Mouse (Mus musculus) layer of hippocampus, postnatal 10 days (tissue): ENCODE measurements around the gene Cyp4f39. TPM values are rescaled to one million over a fixed set of nuclear protein-coding genes. Genes with fewer than 3 reads are reported as not detected.
"Not testable (repeated sequence)": the region's sequence is repeated elsewhere in the genome, so short reads cannot be mapped to it uniquely, and the experiment has no call there.

Source experiments
- DNase-seq, 2 experiments: peaks; one replicate each; pipeline ENCODE4 v3.0.0; 2021; ENCODE audit warnings: low spot score in 2 of 2
- total RNA-seq, 2 experiments: library from RNA; stranded (reverse); gene quantifications; 2 replicates each; pipeline ENCODE4 v1.2.3; 2021

The Cyp4f39 gene
- total RNA-seq, 2 experiments from 2014 or later, result not detected

DNA sequence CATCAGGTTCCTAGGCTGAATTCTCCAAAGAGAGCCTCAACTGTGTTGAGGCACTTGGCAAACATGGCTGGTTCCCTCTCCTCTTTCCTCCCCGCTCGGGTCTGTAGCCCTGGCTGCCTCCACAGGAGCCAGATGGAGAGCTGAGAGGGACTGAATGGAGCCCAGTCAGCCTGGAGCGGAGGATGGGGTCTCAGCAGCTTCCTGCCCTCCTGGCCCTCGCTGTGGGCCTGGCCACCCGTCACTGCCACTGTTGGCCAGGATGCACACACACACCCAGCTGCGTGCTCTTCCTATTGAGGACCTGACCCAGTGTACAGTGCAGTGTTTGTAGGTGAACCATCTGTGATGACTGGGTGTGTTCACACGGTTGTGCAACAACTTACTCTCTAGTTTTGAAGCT is 19.7 kb downstream of the Cyp4f39 start:
- peak; percentile 54 to 56 for DNase-seq

DNA sequence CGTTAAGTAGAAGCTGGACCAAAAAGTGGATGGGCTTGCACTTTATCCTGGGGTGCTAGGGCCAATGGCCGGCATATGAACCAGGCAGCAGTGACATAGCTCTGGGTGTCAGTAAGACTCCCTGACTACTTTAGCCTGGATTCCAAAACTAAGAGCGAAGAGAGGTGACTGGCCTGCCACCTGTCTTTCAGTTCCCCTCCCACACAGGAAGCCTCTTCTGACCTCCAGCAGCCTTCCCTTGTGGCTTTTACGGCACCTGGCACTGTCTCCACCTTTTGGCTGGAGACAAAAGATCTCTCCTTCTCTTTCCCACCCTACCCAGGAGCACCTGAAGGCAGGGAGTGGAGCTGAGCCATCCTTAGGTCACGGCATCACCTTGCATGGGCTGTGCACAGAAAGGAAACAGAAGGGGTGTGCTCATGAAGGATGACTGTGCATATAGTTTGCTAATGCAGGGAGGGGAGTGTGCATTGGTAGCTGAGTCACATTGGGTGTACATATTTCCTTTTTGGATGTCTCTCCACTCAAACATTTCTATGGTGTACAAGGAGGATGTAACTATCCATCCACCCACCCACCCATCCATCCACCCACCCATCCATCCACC is 22.5 kb downstream of the Cyp4f39 start:
- DNase-seq, result no peak

DNA sequence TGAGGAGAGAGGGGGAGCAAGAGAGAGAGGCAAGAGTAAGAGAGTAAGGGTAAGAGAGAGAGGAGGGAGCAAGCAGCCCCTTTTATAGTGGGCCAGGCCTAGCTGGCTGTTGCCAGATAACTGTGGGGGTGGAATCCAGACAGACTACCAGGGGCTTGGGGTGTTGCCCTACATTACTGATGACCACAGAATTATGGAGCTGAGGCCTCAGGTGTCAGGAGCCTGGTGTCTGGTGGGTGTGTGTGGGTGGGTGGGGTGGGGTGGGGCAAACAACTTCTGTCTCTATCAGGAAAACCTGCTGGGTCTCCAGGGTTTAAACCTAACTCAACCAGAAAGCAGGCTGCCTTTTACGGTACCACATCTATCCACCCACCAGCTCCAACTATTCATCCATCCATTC is 24.7 kb downstream of the Cyp4f39 start:
- DNase-seq, result no peak

DNA sequence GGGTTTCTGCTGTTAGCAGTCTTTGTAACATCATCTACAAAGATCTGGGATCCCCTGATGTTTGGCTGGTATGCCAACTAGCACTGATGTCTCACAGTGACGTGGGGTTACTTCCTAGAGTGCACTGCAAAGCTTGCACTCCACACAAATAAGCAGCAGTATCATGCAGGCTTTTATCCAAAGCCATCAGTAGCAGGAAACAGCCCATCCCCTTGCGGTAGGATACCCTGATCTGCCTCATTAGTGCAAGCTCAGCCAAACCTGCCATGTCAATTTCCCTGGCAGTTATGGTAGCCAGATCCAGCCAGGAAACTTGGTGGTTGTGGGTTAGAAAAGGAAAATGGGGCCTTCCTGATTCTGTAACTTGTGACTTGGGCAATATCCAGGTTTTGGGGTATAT is 26.2 kb downstream of the Cyp4f39 start:
- DNase-seq, result no peak

DNA sequence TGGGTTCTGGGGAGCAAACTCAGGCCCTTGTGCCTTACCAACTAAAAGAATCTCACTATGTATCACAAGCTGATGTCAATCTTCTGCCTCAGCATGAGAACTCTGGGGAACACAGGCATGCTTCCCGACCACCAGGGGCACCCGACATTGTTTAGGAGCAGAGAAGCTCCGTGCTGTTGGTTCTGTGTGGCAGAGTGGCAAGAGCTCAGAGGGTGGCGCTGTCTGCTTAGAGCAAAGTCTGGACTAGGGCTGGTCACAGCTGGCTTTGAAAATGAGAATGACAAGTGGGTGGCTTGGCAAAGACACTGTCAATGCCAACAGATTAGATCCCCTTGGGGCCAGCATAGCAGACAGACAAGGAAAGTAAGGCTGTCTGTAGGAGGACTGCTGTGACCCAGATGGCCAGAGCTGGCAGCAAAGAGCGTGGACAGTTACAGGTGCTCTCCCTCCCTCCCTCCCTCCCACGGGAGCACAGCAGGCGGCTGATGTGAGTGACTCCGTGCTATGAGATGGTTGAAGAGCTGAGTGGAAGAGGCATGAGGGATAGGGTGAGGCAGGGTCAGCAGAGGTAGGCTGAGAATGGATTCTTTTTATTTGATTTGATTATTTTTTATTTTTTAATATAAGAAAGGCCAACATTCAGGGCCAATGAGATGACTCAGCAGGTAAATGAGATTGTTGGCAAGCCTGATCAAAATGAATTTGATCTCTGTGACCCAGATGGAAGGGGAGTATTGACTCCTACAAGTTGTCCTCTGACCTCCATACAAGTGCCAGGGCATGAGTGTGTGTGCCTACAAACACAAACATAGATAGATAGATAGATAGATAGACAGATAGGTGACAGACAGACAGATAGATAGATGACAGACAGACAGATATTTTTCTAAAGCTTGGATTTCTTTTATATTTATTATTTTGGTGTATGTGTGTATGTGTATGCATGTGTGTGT is 27.3 kb downstream of the Cyp4f39 start:
- DNase-seq, result peak; percentile 33 to 37

DNA sequence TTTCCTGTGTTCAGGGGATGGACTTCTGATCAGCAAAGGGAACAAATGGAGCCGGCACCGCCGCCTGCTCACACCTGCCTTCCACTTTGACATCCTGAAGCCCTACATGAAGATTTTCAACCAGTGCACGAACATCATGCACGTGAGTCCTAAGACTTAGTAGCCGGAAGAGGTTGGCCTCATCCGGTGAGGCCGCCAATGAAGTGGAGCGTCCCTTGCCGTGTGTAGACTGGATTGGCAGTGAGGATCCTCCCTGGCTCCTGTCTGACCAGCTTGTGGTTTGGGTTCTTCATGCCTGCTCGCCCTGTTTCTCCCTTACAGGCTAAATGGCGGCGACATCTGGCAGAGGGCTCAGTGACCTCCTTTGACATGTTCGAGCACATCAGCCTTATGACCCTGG is 29.2 kb downstream of the Cyp4f39 start:
- no peak for DNase-seq

DNA sequence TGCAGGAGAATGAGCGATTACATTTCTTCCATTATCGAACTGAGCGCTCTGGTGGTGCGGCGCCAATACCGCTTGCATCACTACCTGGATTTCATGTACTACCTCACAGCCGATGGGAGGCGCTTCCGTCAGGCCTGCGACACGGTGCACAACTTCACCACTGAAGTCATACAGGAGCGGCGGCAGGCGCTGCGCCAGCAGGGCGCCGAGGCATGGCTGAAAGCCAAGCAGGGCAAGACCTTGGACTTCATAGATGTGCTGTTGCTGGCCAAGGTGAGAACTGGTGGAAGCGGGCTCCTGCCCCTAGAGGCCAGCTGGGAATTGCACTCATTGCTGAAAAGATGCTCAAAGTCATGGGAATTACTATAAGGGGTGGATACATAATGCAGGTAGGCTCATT is 30.7 kb downstream of the Cyp4f39 start:
- peak; percentile 73 to 78 for DNase-seq

DNA sequence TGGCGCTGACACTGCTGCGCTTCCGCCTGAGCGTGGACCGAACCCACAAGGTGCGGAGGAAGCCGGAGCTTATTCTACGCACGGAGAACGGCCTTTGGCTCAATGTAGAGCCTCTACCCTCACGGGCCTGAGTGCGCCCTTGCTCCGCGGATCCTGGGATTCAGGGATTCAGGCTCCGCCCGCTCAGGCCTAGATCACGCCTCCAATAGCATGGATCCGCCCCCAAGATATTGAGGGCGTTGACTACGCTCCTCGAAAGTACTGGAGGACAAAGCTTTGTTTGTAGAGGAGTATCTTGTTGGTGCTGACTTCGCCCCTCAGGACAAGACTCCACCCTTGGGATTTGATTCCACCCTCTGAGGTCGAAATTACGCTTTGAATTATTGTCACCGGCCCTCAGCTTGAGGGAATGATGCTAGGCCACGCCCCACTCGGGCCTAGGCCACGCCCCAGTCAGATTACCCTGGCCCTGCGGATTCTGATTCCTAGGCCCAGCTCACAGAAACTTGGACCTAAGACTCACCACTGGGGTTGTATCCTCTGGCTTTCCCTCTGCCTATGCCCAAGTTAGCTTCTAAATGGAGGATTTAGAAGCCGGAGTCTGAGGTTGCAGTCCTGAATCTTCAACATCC is 39.9 kb downstream of the Cyp4f39 start:
- DNase-seq, result no peak

DNA sequence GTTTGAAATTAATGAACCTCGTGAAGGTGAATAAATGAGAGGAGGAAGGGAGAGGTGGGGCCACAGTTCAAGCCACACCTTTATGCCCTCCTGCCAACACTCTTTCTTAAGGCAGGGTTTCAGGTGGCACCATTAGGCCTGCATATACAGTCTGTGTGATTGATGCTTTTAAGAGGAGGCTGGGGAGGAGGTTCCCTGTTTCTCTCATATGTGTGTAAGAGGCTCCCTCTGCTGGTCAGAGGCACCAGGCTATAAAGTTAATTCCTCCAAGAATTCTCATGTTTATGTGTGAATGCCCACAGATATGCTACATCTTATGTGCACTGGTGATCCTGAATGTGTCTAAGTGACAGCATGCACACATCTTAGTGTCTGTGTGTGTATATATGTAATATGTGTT is 42.1 kb downstream of the Cyp4f39 start:
- DNase-seq, result peak; percentile 74 to 79

DNA sequence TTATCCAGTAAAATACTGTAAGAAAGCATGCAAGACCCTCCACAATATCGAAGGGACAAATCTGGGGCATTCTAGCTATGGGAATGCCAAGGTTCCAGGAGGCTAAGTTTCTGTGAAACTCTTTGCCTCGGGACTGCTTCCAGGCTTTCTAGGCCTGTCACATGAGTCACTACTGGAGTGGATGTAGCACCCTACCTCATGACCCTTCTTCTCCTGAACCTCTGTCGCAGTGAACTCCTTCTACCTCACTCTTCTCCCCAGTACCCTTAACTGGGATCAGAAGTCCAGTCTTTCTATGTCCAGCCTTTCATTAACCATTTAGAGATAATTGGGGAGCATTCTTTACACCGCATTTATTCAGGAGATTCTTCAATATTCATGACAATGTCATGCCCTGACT is 48.0 kb downstream of the Cyp4f39 start:
- not testable (repeated sequence) for DNase-seq

DNA sequence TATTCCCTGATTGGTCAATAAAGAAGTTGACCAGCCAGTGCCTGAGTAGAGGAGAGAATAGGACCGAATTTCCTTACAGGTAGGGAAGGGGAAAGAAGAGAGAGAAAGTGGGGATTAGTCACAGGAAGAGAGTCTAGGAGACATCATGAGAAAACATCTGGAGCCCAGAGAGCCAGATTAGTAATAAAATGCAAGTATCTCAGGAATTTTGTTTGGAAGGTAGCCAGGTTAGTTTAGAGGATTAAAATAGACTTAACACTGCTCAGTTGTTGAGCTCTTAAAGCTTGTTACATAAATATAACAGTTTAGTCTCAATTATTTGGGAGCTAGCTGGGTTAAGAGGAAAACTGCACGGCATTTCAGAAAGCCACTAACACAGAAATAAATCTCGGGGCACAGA is 48.5 kb downstream of the Cyp4f39 start:
- DNase-seq, result no peak

DNA sequence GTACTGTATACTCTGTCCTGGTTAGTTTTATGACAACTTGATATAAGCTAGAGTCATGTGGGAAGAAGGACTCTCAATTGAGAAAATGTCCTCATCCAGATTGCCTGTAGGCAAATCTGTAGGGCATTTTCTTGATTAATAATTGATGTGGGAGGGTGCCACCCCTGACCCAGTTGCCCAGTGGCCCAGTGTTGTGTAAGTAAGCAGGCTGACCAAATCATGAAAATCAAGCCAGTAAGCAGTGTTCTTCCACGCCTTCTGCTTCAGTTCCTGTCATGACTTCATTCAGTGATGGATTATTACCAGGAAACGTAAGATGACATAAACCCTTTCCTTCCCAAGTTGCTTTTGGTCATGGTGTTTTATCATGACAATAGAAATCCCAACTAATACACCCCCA is 50.6 kb downstream of the Cyp4f39 start:
- DNase-seq, result no peak

DNA sequence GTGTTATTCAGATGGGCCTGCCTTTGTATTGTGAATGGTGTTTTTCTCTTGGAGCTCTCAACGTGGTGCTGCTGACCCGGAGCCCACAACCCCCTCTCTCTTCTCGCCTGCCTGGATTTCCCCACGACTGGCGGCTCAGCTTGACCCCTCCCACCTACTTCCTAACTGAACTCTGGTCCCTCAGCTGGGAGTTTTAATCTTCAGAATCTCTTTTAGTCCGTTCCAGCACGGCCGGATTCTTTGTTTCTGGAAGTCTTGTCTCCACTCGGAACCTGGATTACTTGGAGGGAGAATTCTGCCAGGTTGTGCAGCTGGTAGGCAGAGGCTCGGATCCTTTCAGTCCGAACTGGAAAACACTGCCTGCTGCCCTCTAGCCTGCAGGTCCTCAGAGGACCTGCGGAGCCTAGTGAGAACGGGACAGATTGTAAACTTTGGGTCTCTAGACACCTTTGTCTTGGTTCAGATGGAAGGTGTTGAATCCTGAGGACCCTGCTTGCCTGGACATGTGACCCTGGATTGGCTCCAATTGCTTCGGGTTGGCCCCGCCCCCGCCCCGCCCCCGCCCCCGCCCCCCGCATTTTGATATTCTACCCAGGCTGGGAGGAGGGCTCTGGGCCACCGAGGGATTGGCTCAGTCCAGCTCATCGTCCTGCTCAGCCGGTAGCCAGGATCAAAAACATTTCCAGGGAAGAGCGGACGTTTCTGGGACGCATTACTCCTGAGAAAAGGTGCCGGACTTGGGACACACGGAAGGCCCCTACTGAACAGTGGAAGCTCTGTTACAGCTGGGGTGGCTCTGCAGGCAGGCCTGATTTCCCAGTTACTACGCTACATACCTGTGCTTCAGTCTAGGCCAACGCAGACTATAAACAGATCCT is 53.6 kb downstream of the Cyp4f39 start, which contains the start of gene Cyp4f17:
Gene Cyp4f17 (plus strand): TSS at position 200 of the 878 bp plus-strand sequence.
- DNase-seq, result peak; percentile 35 to 36

DNA sequence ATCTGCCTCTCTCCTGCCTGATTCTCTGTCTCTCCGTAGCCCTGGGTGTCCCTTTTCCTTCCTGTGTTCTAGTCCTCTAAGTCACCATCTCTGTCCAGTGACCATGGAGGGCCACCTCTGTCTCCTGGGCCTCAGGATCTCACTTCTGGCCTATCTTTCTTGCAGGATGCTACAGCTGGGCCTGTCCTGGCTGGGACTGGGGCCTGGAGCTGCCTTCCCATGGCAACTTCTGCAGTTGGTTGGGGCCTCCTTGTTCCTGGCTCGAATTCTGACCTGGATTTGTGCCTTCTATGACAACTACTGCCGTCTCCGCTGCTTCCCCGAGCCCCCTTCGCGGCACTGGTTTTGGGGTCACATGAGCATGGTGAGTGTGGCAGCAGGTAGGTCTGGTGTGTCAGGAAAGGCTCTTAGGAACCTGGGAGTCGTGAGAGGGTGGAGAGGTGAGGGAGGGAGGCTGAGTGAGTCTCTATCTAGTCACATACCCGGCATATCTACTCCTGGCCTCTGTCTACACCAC is 54.3 kb downstream of the Cyp4f39 start:
- DNase-seq, result peak; percentile 30 to 36

DNA sequence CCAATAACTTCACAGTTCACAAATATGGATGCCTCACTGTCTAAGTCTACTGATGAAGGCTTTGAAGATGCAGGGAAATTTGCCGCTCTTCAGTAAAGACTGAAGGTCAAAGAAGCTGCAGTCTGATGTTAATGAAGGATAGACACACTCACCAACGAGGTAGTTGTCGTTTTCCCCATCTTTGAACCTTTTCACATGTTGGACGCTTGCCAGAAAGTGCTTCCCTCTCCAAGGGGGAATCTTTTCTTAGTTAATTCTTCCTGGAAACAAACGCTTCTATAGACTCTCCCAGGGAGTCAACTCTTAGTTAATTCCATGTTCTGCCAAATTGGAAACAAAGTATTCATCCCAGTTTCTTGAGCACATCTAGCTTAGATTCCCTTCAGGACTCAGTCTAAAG is 63.6 kb downstream of the Cyp4f39 start:
- no peak for DNase-seq

DNA sequence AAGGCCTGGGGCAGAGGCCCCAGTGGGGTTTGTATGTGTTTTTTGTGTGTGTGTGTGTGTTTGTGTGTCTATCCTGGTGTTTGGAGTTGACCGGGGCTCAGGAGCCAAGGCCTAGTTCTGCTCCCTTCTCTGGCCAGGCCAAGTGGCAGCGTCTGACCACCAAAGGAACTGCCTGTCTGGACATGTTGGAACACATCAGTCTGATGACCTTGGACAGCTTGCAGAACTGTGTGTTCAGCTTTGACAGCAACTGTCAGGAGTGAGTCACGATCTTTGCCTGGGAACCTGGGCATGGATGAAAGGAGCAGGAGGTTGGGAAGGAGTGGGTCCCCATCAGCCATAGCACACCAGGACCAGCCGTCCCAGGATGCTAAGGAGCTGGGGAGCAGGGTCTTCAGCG is 69.5 kb downstream of the Cyp4f39 start:
- no peak for DNase-seq

DNA sequence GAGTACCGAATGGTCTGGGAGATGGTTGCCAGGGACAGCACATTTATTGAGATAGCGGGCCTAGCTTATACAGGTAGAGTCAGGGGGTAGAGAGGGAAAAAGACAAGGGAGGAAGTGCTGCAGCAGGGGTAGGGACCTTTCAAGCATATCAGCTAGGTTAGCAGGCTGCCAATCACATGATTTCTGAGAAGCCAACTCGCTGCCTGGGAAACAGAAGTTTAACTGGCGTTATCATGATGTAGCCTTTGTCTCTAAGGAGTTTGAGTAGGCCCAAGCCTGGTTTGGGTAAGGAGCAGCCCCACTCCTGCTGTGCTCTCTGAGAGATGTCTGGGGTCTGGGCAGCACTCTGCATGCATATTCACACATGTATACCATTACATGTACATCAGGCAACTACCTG is 69.9 kb downstream of the Cyp4f39 start:
- no peak for DNase-seq

DNA sequence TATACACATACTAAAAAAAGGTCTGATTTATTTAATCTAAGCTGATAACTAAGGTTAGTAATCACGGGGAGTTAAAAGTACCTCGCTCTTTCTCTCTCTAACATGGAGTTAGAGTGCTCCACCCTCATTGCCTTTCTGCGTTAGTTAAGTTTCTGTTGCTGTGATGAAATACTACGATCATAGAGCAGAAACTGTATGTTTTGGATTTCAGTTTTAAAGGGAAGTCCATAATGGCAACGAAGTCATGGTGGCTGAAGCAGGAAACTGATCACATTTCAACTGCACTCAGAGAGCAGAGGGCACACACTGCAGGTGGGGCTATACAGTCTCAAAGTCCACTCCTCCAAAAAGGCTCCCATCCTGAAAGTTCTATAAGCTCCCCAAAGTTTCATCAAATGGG is 70.3 kb downstream of the Cyp4f39 start:
- no peak for DNase-seq

DNA sequence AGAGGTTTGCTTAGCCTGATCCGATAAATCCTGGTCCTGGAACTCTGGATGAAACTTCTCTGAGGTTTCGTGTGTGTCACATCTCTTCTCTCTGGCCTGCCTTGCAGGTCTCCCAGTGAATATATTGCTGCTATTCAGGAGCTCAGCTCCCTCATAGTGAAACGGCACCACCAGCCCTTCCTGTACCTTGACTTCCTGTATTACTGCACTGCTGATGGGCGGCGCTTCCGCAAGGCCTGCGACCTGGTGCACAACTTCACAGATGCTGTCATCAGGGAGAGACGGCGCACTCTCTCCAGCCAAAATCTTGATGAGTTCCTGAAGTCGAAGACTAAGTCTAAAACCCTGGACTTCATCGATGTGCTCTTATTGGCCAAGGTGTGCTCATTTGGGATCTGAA is 71.4 kb downstream of the Cyp4f39 start:
- DNase-seq, result no peak

DNA sequence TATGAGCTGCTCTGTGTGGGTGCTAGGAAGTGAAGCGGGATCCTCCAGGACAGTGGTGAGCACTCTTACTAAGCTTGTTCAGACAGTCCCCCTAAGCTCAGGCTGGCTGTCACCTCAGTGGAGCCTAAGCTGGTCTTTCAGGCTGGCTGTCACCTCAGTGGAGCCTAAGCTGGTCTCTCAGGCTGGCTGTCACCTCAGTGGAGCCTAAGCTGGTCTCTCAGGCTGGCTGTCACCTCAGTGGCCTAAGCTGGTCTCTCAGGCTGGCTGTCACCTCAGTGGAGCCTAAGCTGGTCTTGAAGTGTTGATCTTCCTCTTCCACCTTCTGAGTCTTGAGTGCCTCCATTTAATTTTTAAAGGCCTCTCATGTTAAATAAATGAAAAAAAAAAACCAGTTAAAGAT is 73.8 kb downstream of the Cyp4f39 start:
- DNase-seq, result not testable (repeated sequence)

DNA sequence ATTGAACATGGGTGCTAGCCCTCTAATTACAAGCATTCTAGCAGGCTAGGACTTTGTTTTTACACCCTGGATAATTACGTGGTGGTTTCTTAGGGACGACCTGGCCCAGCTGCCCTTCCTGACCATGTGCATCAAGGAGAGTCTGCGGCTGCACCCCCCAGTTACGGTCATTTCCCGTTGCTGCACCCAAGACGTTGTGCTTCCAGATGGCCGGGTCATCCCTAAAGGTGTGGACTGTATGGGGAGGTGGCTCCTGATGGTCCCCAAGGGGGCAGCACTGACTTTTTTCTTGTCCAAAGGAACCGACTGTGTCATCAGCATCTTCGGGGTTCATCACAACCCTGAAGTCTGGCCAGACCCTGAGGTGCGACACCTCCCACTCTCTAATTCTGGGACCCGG is 75.2 kb downstream of the Cyp4f39 start:
- DNase-seq, result no peak
